Mouse (Mus musculus): ENCODE data around the gene Mzf1. TPM values are rescaled to one million over a fixed set of nuclear protein-coding genes. Genes with fewer than 3 reads are reported as not detected.

Mzf1 gene
- total RNA-seq, 2 experiments from 2014 or later: 0.54 to 0.75 TPM

DNA sequence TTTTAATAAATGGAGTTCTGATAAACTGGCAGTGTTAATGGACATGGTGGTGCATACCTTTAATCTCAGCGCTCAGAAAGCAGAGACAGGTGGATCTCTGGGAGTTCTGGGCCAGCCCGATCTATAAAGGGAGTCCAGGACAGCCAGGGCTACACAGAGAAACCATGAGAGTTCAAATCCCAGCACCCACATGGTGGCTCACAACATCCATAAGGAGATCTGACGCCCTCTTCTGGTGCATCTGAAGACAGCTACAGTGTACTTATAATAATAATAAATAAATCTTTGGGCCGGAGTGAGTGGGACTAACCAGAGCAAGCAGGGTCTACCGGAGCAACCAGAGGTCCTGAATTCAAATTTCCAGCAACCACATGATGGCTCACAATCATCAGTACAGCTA, 51.2 kb downstream of the Mzf1 start:
- DNase-seq: no peak

DNA sequence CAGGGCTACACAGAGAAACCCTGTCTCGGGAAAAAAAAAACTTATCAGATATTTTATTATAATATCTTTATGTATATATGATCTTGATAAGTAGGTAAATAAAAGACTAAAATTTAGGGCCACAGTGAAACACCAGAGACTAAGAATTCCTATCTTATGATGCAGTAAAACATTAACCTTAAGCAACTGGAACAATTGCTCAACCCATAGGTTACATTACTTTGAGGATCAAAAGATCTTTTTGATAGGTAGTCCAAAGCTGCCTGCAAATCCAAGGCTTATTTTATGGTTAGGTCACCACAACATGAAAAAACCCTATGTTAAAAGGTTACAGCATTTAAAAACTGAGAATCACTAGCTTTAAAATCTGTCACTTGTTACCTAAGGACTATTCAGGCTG, 53.0 kb downstream of the Mzf1 start:
- DNase-seq: no peak

DNA sequence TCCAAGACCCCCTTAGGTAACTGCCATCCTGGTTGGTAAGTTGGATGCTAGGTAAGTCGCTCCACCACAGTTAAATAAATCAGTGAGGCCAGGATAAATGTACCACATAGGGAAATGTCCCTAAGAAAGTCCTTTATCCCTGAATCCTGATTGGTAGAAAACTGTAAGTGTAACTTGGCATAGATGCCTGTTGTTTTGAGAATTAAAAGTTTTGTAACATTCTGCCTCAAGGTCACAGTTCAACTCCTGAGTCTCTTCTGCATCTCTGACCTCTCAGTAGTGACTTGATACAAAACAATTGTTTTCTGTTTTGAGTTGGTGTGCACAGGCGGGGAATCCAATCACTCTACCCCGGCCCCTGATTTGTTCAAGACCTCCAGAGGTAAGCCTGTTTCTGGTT, 55.7 kb downstream of the Mzf1 start, which contains the start of gene Trim28:
TSS of gene Trim28 (plus strand) at position 264 of the 400 bp plus-strand sequence.
- DNase-seq: no peak

DNA sequence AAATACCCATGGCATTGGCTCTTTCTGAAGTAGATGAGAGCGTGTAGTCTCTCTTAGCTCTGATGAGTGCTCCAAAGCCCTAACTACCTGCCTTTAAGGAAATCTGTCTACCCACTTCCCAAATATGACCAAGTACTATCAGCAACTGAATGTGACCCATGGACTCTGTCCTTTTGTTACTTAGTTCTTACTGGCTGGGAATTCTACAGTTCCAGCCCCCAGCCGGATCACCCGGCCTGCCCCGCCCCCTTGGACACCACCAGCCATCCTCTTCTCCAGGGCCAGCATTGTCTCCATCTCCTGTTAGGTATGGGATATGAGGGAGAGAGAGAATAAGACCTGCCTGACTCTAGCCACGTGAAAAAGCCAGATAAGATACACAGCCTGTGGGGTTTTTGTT, 56.5 kb downstream of the Mzf1 start, which contains the start of gene Slc27a5:
TSS of gene Slc27a5 (minus strand) at position 140 of the 400 bp plus-strand sequence.
- DNase-seq: no peak

DNA sequence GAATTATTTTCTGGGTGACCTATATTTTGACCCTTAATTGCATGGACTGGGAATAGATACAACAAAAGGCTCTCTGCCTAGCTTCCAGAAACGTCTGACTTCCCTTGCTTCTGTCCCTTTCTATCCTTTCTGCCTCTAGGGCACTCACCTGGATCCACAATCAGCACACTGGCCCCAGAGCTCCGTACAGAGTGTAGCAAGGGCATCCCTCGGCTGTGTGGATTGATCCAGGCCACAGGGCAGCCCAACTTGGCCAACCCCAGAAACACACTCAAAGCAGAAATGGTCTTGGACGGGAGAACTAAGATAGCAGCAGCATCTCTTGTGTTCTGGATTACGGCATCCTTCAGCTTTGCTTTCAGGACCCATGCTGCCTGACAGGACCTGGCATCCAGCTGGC, 57.3 kb downstream of the Mzf1 start:
- DNase-seq: no peak

DNA sequence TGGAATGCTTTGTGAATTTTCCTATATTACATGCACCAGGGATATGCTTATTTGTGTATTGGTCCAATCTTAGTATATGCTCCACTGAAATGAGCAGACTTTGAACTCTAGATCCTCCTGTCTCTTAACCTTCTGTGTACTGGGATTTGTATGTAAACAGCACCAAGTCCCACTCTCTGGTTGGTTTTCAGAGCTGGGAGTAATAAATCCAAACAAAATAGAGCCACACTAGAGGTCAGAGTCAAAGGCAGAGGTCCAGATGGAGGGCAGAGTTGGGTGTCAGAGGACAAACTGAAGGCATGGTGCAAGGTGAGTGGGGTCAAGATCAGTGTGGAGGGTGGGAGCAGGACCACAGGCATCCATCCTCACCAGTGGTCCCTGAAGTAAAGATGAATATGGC, 58.7 kb downstream of the Mzf1 start:
- no peak for DNase-seq

DNA sequence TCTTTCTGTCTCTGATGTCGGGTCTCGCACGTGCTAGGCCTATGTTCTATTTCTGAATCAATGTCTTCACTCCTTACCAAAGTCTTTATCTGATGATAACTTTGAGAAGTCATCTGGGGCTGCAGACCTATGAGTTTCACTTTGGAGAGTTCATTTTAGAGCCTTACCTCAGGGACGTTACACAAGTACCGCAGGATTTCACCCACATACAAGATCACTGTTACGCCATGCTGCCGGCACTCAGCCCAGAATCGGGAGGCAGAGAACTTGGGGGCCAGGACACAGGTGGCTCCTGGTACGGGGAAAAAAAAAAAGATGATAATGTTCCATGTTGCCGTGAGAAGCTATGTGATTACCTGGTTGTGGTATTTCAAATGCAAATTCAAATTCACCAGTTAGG, 61.4 kb downstream of the Mzf1 start:
- DNase-seq: no peak

Other genes starting within 250 kb of the Mzf1 start
- gene Zfp329, start 235.9 kb downstream of the Mzf1 start, total RNA-seq (2021): 1 to 10 TPM; 3.7 to 4.6 TPM
- 10 to 100 TPM in 1 of 2 experiments, 1 to 10 TPM in 1; 8.9 to 10.3 TPM for gene Zfp110, start 220.0 kb downstream of the Mzf1 start, total RNA-seq (2021)
- gene Zfp128, start 173.6 kb downstream of the Mzf1 start, total RNA-seq (2021): 1 to 10 TPM; 2.4 TPM
- gene Zscan22, start 156.9 kb downstream of the Mzf1 start, total RNA-seq (2021): 1 to 10 TPM; 2.7 to 3.4 TPM
- gene Rps5, start 132.5 kb downstream of the Mzf1 start, total RNA-seq (2021): 100 to 1,000 TPM; 498 to 510 TPM
- under 1 TPM; 0.21 to 0.33 TPM for gene Rnf225, start 127.3 kb downstream of the Mzf1 start, total RNA-seq (2021)
- 1 to 10 TPM; 2.0 to 2.2 TPM for gene Zfp324, start 88.9 kb downstream of the Mzf1 start, total RNA-seq (2021)
- gene Zfp446, start 76.9 kb downstream of the Mzf1 start, total RNA-seq (2021): 1 to 10 TPM; 2.1 to 2.4 TPM
- not detected for gene Slc27a5, start 56.6 kb downstream of the Mzf1 start, total RNA-seq (2021)
- 10 to 100 TPM; 59.1 to 60.7 TPM for gene Trim28, start 55.6 kb downstream of the Mzf1 start, total RNA-seq (2021)
- gene Zbtb45, start 44.7 kb downstream of the Mzf1 start, total RNA-seq (2021): 1 to 10 TPM; 2.7 to 4.9 TPM
- 10 to 100 TPM; 76.1 to 89.9 TPM for gene Chmp2a, start 20.0 kb downstream of the Mzf1 start, total RNA-seq (2021)
- 100 to 1,000 TPM; 132 to 138 TPM for gene Ube2m, start 16.5 kb downstream of the Mzf1 start, total RNA-seq (2021)
- gene Vmn1r85, start 40.4 kb upstream of the Mzf1 start, total RNA-seq (2021): not detected
- gene Vmn1r86, start 65.2 kb upstream of the Mzf1 start, total RNA-seq (2021): not detected
- not detected for gene Vmn1r87, start 85.4 kb upstream of the Mzf1 start, total RNA-seq (2021)
- gene Vmn1r88, start 104.8 kb upstream of the Mzf1 start, total RNA-seq (2021): under 1 TPM; 0.03 to 0.10 TPM
- not detected for gene Vmn1r89, start 158.3 kb upstream of the Mzf1 start, total RNA-seq (2021)
- 1 to 10 TPM in 1 of 2 experiments, under 1 TPM in 1; 1.00 to 2.4 TPM for gene Lig1, start 222.5 kb upstream of the Mzf1 start, total RNA-seq (2021)
- gene Zswim9, start 224.0 kb upstream of the Mzf1 start, total RNA-seq (2021): 1 to 10 TPM; 7.6 to 8.0 TPM

Data from gastrocnemius, postnatal 25 days (tissue).